Mouse (Mus musculus): Measurements from ENCODE around the gene Map4k5. TPM values are rescaled to one million over a fixed set of nuclear protein-coding genes. Genes with fewer than 3 reads are reported as not detected.

Map4k5 gene
- polyA plus RNA-seq, 1 experiment from 2014 or later, result 30.7 TPM

DNA sequence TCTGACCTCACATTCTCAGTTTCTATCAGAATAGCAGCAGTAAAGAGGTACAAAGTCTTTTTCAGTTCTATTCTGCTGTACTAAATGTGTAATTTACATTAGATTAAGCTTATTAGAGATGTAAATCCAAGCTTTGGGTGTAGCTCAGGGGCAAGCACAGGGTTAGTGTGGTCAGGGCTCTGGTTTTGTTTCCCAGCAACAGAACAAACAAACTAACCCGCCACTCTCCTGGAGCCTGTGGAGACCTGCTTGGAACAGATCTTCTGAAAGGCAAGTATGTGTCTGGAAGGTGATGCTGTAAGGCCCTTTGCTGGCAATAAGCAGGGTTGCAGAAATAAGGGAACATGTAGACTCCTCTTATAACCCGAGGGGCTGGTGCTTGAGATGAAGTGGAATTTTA is 64.8 kb downstream of the Map4k5 start:
- 72% methylated on average over 2 of the region's 2 CpGs for WGBS

GRCm38 (mm10) chr12:69824881-69825597 is 68.0 kb downstream of the Map4k5 start:
- Histone ChIP-seq H3K9me3 (no peaks in the 10 kb centered on the region), H3K27me3 (no peaks in the 10 kb centered on the region), H3K4me1 (replicated peaks) (no peaks in the 10 kb centered on the region), H3K36me3 (peaks cover 76% of the 10 kb centered on the region), H3K4me2 (no peak overlapping the region), H3K9ac (no peak overlapping the region), H3K4me3 (no peak overlapping the region), H3K27ac (replicated peaks) (no peak overlapping the region)
- 89% methylated on average over 9 of the region's 9 CpGs for WGBS
- ATAC-seq (ENCODE audit: low read depth), result no peak

More for the DNA sequence above, 64.8 kb downstream of the Map4k5 start:
- no peaks in the 10 kb centered on the region for H3K4me1 ChIP-seq (replicated peaks)
- no peak for ATAC-seq (ENCODE audit: low read depth)
- H3K9ac ChIP-seq, result no peak overlapping the region
- no peaks in the 10 kb centered on the region for H3K27me3 ChIP-seq
- H3K4me3 ChIP-seq, result no peak overlapping the region
- no peak overlapping the region for H3K4me2 ChIP-seq
- no peak overlapping the region for H3K27ac ChIP-seq (replicated peaks)
- no peaks in the 10 kb centered on the region for H3K9me3 ChIP-seq
- H3K36me3 ChIP-seq, result peaks cover 64% of the 10 kb centered on the region

- H3K4me3 ChIP-seq, result no peak overlapping the region
- no peak for ATAC-seq (ENCODE audit: low read depth)
- WGBS, result 34% methylated on average over 6 of the region's 6 CpGs
- no peak overlapping the region for H3K9ac ChIP-seq
- H3K4me1 ChIP-seq (replicated peaks), result no peaks in the 10 kb centered on the region; the same call in 1 of the 2 replicates
- H3K4me2 ChIP-seq, result no peak overlapping the region
- H3K27me3 ChIP-seq, result no peaks in the 10 kb centered on the region
- H3K36me3 ChIP-seq, result peaks cover 82% of the 10 kb centered on the region
- H3K9me3 ChIP-seq, result no peaks in the 10 kb centered on the region
- H3K27ac ChIP-seq (replicated peaks), result no peak overlapping the region
Observed at GRCm38 (mm10) chr12:69814272-69814671, 78.7 kb downstream of the Map4k5 start.

- 0 out of 2 replicates have a peak overlapping the region, but pooled peaks have one; percentile 2 for H3K27ac ChIP-seq (replicated peaks)
- H3K9ac ChIP-seq, result no peak overlapping the region
- WGBS, result 58% methylated on average over 2 of the region's 2 CpGs
- H3K9me3 ChIP-seq, result no peaks in the 10 kb centered on the region
- H3K36me3 ChIP-seq, result peaks cover 81% of the 10 kb centered on the region
- H3K4me2 ChIP-seq, result no peak overlapping the region
- H3K4me1 ChIP-seq (replicated peaks), result no peaks in the 10 kb centered on the region; the same call in 1 of the 2 replicates
- ATAC-seq (ENCODE audit: low read depth), result no peak
- no peaks in the 10 kb centered on the region for H3K27me3 ChIP-seq
- H3K4me3 ChIP-seq, result no peak overlapping the region
Observed at GRCm38 (mm10) chr12:69813596-69813995, 79.4 kb downstream of the Map4k5 start.

- Histone ChIP-seq H3K27me3 (no peaks in the 10 kb centered on the region), H3K9ac (no peak overlapping the region), H3K9me3 (no peaks in the 10 kb centered on the region), H3K4me1 (replicated peaks) (no peaks in the 10 kb centered on the region; the same call in 1 of the 2 replicates), H3K4me3 (no peak overlapping the region), H3K4me2 (no peak overlapping the region), H3K27ac (replicated peaks) (no peak overlapping the region), H3K36me3 (peaks cover 79% of the 10 kb centered on the region)
- ATAC-seq (ENCODE audit: low read depth), result no peak
- WGBS, result 87% methylated on average over 3 of the region's 3 CpGs
Observed at GRCm38 (mm10) chr12:69812986-69813385, 80.0 kb downstream of the Map4k5 start.

DNA sequence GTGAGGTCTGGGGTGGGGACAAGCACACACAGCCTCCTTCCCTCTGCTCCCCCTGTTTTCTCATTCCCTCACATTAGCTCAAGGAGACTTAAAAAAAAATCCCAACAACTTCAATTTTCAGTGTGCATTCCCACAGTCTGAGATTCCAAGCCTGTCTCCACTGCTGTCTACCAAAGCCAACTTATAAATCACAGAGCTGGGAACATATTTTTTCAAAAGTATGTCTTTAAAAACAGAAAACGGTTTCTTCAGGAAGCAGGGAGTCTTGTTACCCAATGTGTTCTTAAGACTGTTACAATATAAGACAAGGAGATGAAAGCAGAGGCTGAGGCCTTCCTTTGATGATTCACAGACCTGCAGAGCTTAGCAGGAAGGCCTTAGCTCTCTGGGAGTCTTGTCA is 81.0 kb downstream of the Map4k5 start:
- H3K4me3 ChIP-seq, result no peak overlapping the region
- ATAC-seq (ENCODE audit: low read depth), result no peak
- no peaks in the 10 kb centered on the region for H3K27me3 ChIP-seq
- peaks cover 77% of the 10 kb centered on the region for H3K36me3 ChIP-seq
- H3K9ac ChIP-seq, result no peak overlapping the region
- no peaks in the 10 kb centered on the region for H3K9me3 ChIP-seq
- H3K27ac ChIP-seq (replicated peaks), result no peak overlapping the region
- WGBS, result 62% methylated on average over 1 of the region's 1 CpGs
- no peaks in the 10 kb centered on the region; the same call in 1 of the 2 replicates for H3K4me1 ChIP-seq (replicated peaks)
- H3K4me2 ChIP-seq, result no peak overlapping the region

- no peak overlapping the region for H3K4me2 ChIP-seq
- H3K4me1 ChIP-seq (replicated peaks), result no peaks in the 10 kb centered on the region; the same call in 1 of the 2 replicates
- H3K9me3 ChIP-seq, result no peaks in the 10 kb centered on the region
- no peak for ATAC-seq (ENCODE audit: low read depth)
- H3K27me3 ChIP-seq, result no peaks in the 10 kb centered on the region
- no peak overlapping the region for H3K9ac ChIP-seq
- H3K36me3 ChIP-seq, result peaks cover 73% of the 10 kb centered on the region
- 80% methylated on average over 3 of the region's 3 CpGs for WGBS
- no peak overlapping the region for H3K4me3 ChIP-seq
- no peak overlapping the region for H3K27ac ChIP-seq (replicated peaks)
Observed at GRCm38 (mm10) chr12:69809439-69809838, 83.6 kb downstream of the Map4k5 start.

- H3K27me3 ChIP-seq, result no peaks in the 10 kb centered on the region
- ATAC-seq (ENCODE audit: low read depth), result no peak
- no peak overlapping the region for H3K9ac ChIP-seq
- peaks cover 68% of the 10 kb centered on the region for H3K36me3 ChIP-seq
- H3K9me3 ChIP-seq, result no peaks in the 10 kb centered on the region
- 63% methylated on average over 11 of the region's 11 CpGs for WGBS
- H3K4me3 ChIP-seq, result no peak overlapping the region
- H3K4me2 ChIP-seq, result no peak overlapping the region
- no peaks in the 10 kb centered on the region for H3K4me1 ChIP-seq (replicated peaks)
- no peak overlapping the region for H3K27ac ChIP-seq (replicated peaks)
Observed at GRCm38 (mm10) chr12:69807399-69807985, 85.5 kb downstream of the Map4k5 start.

DNA sequence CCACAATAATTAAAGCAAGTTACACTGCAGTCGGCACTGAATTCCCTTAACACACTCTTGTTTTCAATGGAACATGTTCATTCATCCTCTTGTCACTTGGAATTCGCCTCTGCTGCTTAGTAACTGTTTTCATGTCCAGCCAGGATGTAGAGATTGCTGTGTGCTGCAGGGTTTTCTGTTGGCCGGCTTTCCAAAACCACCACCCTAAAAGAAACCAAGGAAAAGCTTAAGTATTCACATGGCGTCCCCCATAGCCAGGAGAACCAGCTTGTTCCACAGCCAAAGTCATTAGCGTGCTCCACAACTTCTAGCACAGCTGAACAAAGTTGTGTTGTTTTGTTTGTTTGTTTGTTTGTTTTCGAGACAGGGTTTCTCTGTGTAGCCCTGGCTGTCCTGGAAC is 87.9 kb downstream of the Map4k5 start:
- no peak overlapping the region for H3K9ac ChIP-seq
- H3K27ac ChIP-seq (replicated peaks), result no peak overlapping the region
- whole genome bisulfite sequencing, result 86% methylated on average over 6 of the region's 6 CpGs
- H3K27me3 ChIP-seq, result no peaks in the 10 kb centered on the region
- H3K4me3 ChIP-seq, result no peak overlapping the region
- peaks cover 58% of the 10 kb centered on the region for H3K36me3 ChIP-seq
- H3K4me1 ChIP-seq (replicated peaks), result no peaks in the 10 kb centered on the region
- H3K4me2 ChIP-seq, result no peak overlapping the region
- H3K9me3 ChIP-seq, result no peaks in the 10 kb centered on the region
- no peak for ATAC-seq (ENCODE audit: low read depth)

DNA sequence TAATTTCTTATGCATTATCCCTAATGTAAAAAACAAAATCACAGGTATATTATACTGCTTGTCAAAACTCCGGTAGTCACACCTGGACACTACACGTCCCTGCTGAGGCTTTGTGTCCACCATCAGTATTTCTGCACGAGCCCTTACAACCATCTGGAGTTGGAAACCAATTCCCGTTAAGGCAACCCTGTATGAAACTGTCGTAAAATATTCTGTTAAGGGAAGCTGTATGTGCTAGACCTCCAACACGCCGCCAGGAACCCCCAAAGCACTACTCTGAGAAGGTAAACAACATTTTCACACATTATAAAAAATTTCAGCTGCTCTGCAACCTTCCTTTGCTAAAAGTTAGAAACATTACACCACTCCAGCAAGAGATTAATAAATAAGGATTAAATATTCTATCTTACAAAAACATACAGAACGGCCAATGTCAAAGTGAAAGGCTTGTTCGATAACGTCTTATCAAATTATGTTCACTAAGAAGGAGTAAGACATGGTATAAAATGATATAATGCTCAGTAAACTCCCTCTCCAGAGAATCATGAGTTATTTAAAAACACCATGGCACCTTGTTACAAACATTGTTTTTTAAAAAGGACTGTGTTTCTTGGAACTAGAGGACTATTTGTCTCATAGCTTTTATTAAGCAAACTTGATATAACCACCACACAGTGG is 88.5 kb downstream of the Map4k5 start:
- 93% methylated on average over 10 of the region's 10 CpGs for WGBS
- peaks cover 55% of the 10 kb centered on the region for H3K36me3 ChIP-seq

GRCm38 (mm10) chr12:69803196-69803595 is 89.8 kb downstream of the Map4k5 start:
- ATAC-seq (ENCODE audit: low read depth), result no peak
- 81% methylated on average over 5 of the region's 6 CpGs for WGBS
- Histone ChIP-seq H3K4me3 (no peak overlapping the region), H3K36me3 (peaks cover 46% of the 10 kb centered on the region), H3K27ac (replicated peaks) (no peak overlapping the region), H3K9ac (no peak overlapping the region), H3K4me1 (replicated peaks) (no peaks in the 10 kb centered on the region), H3K27me3 (no peaks in the 10 kb centered on the region), H3K9me3 (no peaks in the 10 kb centered on the region), H3K4me2 (no peak overlapping the region)

More for the DNA sequence above, 88.5 kb downstream of the Map4k5 start:
- no peaks in the 10 kb centered on the region for H3K27me3 ChIP-seq
- H3K4me1 ChIP-seq (replicated peaks), result no peaks in the 10 kb centered on the region
- H3K4me2 ChIP-seq, result no peak overlapping the region
- H3K4me3 ChIP-seq, result no peak overlapping the region
- no peak overlapping the region for H3K27ac ChIP-seq (replicated peaks)
- H3K9me3 ChIP-seq, result no peaks in the 10 kb centered on the region
- no peak for ATAC-seq (ENCODE audit: low read depth)
- H3K9ac ChIP-seq, result no peak overlapping the region

- no peak for ATAC-seq (ENCODE audit: low read depth)
- no peak overlapping the region for H3K4me2 ChIP-seq
- no peaks in the 10 kb centered on the region for H3K9me3 ChIP-seq
- no peaks in the 10 kb centered on the region for H3K27me3 ChIP-seq
- peaks cover 22% of the 10 kb centered on the region for H3K36me3 ChIP-seq
- no peak overlapping the region for H3K4me3 ChIP-seq
- no peak overlapping the region for H3K9ac ChIP-seq
- 87% methylated on average over 4 of the region's 4 CpGs for WGBS
- H3K4me1 ChIP-seq (replicated peaks), result no peaks in the 10 kb centered on the region
- no peak overlapping the region for H3K27ac ChIP-seq (replicated peaks)
Observed at GRCm38 (mm10) chr12:69800586-69800985, 92.4 kb downstream of the Map4k5 start.
